Mouse (Mus musculus) urinary bladder, postnatal 10 days (tissue): ENCODE results near the gene Prr23a1.
"Not testable (repeated sequence)": the region's sequence is repeated elsewhere in the genome, so short reads cannot be mapped to it uniquely, and the experiment has no call there.

ENCODE experiments used
- DNase-seq: peaks from one replicate; pipeline ENCODE4 v3.0.0; 2022; ENCODE audit warnings: low spot score

Gene Prr23a1

DNA sequence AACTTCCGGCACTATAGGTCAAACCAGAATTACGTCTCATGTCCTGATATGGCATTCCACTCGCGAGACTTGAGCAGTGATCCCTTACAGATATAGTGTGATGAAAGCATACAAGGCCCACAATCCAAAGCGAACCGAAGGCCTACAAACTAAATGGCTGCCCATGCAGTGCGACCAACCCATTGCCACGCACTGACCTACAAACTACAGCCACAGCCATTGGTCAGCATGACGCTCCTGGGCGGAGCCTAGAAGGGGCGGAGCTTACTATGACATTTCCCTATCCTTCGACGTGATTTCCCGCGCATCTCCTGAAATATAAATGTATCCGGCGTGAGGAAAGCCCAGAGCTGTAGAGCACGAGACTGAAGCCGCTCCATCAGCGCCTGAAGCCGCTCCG lies at the start of gene Prr23a1:
Gene Prr23a1 (plus strand): TSS at position 387 of the 400 bp plus-strand sequence.
- DNase-seq = no peak

DNA sequence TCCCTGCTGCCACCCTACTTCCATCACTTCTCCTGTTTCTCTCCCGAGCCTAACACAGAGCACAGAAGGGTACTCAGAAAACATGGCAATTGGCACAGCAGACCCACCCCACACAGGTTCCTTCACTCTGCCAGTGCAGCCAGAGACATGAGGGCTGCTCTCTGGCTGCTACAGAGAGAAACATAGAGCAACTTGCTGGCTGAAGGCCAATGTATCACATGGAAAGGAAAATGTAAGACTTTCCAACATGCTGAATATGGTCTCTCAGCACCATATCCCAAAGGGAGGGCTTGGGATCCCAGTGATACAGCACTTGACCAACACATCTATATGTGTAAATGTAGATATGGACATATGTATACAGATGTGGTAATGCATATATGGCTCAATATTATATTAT lies 43.3 kb upstream of the Prr23a1 start:
- no peak for DNase-seq

DNA sequence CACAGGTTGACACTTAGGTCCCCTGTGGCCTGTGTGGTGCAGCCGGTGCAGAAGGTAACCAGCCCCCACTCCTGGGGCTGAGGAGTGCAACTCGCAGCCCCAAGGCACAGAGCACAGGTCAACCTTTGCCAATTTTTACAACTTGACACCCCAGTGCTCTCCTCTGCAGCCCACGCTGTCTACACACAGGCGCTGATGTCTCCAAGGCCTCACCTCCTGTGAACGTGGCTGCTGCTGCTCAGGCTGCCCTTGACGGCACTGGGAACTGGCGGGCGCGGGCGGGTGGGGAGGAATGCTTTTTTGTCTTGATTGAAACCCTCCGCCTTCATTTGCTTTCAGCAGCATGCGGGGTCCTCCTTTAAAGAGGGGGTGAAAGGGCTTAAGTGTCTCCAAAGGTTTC lies 38.3 kb upstream of the Prr23a1 start:
- DNase-seq = no peak

DNA sequence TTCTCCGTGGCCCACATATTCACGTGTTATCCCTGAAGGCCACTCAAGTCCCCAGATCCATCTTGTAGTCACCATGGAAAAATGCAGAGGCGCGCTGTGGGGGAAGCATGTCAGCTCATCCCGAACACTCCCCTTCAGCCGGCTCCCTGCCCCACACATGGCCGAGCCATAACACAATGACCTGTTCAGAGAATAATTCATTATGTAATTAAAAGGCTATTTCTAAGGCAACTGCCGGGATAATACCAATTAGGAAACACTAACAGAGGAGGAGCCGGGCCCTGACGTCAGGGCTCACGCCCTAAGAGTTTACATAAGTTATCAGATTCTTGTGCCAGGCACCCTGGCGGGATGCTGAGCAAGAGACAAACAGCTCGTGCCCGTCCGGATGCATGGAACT lies 36.8 kb upstream of the Prr23a1 start:
- DNase-seq = no peak

DNA sequence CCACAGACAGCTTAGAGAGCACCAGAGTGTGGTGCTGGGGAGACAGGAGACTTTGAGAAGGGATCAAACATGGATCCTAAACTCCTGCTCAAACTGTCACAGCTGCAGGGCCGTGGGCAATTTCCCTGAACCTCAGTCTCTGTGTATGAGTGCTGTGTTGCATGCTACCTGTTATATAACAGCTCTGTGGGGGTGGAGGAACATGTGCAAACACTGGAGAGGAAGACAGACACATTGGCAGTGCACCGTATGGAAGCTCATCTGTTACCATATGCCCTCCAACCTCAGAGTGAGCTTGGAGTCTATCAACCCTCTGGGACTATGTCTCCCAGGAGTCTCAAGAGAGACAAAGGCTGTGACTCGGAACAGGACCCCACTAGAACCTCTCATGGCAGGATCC lies 36.4 kb upstream of the Prr23a1 start:
- DNase-seq = no peak

DNA sequence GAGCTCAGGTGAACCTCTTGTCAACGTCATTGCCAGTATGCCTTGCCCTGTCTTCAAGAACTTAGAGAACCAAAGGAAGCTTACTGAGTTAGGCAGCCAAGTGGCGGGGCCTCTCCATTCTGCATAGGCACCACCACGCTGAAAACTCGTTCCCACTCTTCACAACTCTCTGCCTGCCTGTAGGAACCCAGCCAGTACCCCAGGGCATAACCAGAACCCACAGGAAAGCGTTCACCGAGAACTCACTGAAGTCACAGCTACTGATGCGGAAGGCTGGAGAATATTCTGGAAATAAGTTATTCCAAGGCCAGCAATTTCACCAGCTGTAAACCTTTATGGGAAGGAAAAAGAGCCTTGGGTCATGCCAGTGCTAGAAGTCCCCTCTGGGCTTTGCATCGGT lies 34.7 kb upstream of the Prr23a1 start:
- DNase-seq = no peak

DNA sequence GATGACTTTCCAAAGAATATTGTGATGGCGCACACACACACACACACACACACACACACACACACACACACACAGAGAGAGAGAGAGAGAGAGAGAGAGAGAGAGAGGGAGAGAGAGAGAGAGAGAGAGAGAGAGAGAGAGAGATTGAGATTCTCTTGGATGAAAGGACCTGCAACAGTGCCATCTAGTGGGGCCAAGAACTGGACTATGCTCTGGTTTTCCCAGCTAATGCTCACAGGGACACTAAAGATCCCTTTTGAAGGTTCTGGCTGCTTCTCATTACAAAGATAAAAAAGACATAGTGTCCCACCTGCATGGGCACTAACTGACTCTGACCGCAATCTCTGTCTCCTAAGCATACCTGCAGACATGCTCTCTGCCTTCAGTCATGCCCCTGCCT lies 32.8 kb upstream of the Prr23a1 start:
- DNase-seq = not testable (repeated sequence)

DNA sequence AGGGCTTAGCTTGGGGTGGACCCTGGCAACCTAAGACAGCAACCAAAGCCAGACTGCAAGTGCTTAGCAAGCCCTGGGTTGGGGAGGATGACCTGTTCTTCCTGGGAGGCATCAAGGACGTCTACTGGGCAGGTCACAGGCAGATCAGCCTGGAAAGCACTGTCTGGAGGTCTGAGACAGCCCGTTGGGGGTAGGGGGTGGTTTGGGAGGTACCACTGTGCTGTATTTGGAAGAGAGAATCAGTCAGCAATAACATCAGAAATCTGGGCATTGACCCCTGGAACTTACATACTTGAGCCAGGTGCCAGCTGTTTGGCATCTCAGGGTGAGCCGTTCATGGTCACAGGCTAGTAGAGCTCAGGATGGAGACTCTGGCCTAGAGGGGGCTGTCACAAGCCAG lies 26.2 kb upstream of the Prr23a1 start:
- DNase-seq = no peak

DNA sequence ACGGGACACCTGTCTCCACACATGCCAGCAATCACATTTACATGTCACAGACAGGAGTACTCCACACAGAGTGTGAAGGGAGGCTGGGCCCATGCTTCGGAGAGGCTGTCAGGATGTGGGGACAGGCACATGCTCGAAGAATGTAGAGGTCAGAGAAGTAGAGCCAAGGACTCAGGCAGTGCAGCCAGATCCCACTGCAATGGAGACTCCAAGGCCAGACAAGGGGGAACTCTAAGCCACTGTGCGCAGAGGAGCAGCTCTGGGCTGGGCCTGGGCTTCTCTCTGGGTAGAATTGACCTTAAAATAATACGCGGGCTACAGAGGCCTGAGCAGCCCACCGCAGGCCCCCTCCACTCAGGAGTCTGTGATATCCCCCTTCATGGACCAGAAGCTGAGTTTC lies 24.7 kb upstream of the Prr23a1 start:
- no peak for DNase-seq

DNA sequence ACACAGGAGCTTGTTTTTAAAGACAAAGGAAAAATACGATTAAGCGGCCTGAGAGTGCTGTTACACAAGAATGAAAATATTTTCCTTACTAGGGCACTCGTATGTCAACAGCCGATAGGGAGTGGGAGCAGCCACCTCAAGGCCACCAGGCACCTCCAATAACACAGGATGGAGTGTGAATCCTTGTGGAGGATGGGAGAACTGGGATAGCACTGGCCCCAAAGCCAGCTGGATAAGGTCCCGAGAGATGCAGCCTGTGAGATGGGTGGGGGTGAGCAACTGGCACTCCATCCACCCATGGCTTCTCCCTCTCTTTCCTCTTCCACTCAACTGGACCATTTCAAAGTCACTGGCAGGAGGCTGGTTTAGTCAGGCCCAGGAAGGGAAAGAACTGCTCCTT lies 23.3 kb upstream of the Prr23a1 start:
- DNase-seq = no peak

DNA sequence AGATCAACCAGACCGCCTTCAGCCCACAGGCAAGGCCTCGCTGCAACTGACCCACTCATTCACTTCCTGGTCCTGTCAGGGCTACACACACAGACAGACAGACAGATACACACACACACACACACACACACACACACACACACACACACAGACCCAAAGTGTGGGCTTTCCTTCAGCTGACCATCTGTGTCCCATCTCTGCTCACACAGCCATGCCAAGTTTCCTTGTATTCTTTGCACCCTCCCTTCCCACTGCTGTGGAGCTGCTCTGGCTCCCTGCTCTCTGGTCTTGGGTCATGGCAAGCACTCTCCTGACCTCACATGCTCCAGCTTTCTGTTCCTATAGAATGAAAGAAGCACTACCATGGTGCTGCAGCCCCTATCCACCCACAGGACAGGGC lies 22.8 kb upstream of the Prr23a1 start:
- no peak for DNase-seq

DNA sequence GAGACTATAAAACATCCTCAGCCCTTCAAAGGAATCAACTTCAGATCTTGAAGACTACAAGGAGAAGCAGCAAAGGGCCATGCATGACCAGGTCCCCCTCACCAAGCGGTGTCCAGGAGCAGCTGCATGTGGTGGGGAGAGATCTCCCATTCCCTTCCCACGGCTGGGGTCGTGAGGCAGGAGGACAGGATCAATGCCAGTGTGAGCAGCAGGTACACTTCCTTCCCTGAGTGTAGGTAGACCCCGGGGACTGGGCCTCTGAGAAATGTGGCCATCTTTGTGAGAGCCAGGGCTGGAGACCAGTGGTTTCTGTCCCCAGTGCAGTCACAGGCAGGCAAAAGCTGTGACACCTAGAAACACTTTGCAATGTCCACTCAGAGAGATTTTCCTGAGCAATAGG lies 21.8 kb upstream of the Prr23a1 start:
- no peak for DNase-seq

DNA sequence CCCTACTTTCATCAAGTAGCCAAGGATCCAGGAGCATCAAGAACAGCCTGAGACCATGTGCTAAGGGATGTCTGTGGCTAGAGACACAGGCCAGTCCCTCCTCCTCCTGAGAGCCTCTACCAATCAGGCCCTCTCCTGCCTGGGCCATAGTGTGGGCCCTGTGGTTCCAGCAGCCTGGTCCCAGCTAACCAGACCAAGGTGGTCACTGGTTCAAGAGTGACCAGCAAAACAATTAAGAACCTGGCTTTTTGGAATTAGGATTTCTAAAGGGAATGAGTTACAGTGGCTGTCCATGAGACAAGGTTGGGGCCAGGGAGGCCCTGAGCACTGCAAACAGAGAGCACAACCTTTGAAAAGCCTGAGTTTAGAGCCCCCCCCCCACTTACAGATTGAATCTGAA lies 21.2 kb upstream of the Prr23a1 start:
- no peak for DNase-seq

DNA sequence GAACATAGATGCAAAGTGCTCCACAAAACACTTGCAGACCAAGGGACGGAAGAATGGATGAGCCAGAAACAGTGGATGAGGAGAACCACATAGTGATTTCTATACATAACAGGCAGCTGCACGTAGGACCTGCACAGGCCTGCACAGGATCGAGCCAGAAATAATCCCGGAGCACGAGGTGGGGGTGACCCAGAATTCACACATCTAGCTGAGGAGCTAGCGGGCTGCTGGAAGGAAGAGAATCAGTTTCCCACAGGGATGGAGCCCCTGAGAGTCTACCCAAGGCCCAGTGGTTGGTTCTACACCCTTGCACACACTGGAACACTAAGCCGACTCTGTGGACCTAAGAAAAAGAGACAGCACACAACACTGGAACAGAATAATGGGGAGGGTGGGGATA lies 18.5 kb upstream of the Prr23a1 start:
- no peak for DNase-seq

DNA sequence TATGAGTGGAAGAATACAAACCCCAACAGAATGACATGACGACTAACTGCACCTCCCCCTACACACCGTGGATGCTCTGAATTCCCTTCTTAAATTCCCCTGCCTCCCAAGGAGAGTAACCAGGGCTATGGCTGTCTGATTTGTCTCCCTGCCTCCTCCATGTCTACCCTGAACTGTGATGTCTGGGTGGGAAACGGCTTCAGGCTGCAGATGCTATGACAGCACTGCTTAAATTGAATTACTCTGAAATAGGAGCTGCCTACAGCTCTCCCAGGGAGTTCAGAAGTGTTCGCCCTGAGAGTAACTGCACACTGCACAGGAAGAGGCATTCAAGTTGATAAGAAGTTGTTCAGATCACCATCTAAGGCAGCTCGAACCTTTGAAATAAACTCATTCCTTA lies 12.8 kb upstream of the Prr23a1 start:
- DNase-seq = no peak

DNA sequence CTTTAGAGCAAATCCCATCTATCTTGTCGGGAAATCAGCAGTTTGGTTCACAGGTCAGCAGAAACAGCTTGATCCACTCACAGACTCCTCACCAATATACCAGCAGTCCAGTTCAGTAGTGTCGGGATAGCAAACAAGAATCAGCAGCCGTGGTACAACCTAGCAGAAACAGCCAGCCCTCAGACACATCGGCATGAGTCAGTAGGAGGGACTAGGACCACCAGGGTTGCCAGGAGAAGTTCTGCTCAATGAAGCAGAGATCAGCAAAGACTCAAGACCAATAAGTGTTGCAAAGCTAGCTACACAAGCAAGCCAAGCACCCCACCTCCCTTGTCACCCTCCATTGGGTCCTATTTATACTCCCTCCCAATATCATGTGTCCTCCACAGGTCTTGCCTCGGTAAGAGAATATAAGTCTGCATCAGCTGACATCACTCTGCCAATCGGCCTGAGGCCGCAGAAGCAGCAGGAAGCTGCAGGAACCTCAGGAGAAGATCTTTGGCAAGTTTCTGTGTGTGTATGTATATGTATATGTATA lies 4.7 kb upstream of the Prr23a1 start:
- DNase-seq = no peak

DNA sequence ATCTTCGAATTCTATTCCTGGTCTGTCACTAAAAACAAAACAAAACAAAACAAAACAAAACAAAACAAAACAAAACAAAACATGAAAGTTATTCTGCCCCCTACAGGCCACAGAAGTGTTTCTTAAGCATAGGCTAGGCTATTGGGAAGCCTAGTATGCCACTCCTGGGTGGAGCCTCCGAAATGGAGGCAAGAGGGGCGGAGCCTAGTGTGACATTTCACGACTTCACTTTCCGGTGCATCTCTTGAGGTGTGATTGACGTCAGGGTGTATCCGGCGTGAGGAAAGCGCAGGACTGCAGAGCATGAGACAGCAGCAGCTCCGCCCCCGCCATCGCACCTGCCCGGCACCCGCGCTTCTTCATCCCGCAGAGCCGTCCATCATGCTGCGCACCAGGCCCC lies 13.9 kb downstream of the Prr23a1 start, which contains the start of gene Prr23a2:
Gene Prr23a2 (plus strand): TSS at position 285 of the 400 bp plus-strand sequence.
- DNase-seq = no peak

DNA sequence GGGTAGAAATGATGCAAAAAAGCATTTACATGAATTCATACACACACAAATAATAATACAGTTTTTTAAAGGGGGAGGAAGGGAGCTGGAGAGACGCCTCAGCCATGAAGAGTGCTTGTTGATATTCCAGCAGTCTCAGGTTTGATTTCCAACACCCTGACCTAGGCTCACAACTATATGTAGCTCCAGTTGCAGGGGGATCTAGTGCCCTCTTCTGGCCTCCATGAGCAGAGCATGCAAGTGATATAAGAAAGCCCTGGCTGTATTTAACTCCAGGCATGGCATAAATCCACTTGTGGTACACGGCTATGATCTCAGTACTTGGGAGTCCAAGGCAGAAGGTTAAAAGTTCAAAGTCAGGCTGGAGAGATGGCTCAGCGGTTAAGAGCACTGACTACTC lies 21.2 kb downstream of the Prr23a1 start:
- DNase-seq = no peak

DNA sequence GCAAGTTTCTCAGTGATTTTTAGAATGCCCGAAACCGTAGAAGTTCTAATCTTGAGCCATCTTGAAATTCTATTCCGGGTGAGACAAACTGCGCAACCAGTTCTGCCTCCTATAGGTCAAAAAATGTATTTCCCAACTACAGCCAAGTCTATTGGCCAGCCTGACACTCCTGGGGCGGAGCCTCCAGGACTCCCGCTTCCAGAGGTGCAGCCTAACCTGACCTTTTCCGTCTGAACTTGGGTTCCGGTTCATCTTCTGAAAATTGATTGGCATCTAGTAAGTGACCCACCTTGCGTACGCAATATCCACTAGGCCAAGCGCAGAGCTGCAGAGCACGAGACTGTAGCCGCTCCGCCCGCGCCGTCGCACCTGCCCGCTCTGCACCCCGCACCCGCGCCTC lies 22.3 kb downstream of the Prr23a1 start, which contains the start of gene Prr23a3:
Gene Prr23a3 (plus strand): TSS at position 197 of the 400 bp plus-strand sequence.
- DNase-seq = no peak
